Comparison of ENCODE assay signal across 22 mouse cellular contexts in the genomic region with DNA sequence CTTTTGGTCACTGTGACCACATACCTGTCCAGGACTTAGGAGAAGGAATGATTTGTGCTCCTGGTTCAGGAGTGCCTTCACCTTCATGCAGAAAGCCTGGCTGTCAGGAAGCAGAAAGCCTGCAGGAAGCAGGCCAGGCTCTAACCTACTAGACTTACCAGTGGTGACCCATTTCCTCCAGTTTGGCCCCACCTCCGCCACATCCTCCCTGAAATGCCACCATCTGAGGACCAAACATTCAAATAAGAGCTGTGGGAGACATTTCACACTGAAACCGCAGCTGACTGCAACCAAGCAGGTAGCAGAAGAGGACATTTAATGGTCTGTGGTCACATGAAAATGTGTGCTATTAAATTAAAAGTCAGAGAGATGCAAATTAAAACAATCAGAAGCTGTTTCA. TPM values are rescaled to one million over a fixed set of nuclear protein-coding genes. Genes with fewer than 3 reads are reported as not detected.
A peak's percentile ranks its signal among the peaks of the same experiment; 100 is the strongest.
DNase-seq lines count a peak whose midpoint lies in the region; ATAC-seq lines count a peak whose summit lies in the region.
"Had no signal": no experiment of that assay in that cellular context is flagged by ENCODE, and none has a peak within 500 bp of the region (broad histone marks: within the 10 kb centered on the region; RNA-seq: fewer than 3 reads in every experiment).

No protein-coding gene starts in this region.

- DNase-seq in heart, adult 11 months = peak; percentile 83
- no peak for DNase-seq in heart, embryonic 10.5 days (ENCODE audit: low spot score)
- DNase-seq in thymus, postnatal 4 days = peak; percentile 56
- DNase-seq in urinary bladder, adult 2 months (ENCODE audit: low spot score) = no peak
- no peak for DNase-seq in lung, postnatal 10 days
- no peak for DNase-seq in cerebellum, adult 9-11 months
- DNase-seq: adrenal gland, postnatal 25 days; cerebellum, adult 2 months; heart, adult 2 months; layer of hippocampus, postnatal 36 days; liver, embryonic 13.5 days had no signal

- no peaks in the 10 kb centered on the region for H3K36me3 ChIP-seq in heart, embryonic 10.5 days
- H3K36me3 ChIP-seq: embryonic facial prominence, embryonic 13.5 days; hindbrain, embryonic 12.5 days; kidney, embryonic 15.5 days; limb, embryonic 10.5 days; liver, embryonic 13.5 days; lung, embryonic 15.5 days; neural tube, embryonic 12.5 days had no signal

- no peak overlapping the region for H3K27ac ChIP-seq in heart, embryonic 10.5 days
- H3K27ac ChIP-seq: embryonic facial prominence, embryonic 13.5 days; heart, adult 2 months; hindbrain, embryonic 12.5 days; kidney, embryonic 15.5 days; limb, embryonic 10.5 days; liver, embryonic 13.5 days; lung, embryonic 15.5 days; neural tube, embryonic 12.5 days had no signal

- peak; percentile 74 to 93 for ATAC-seq in hematopoietic stem cell, adult 5-6 weeks (replicated peaks in 1 of 2; ENCODE audit: insufficient read depth in 1 of 2, low FRiP score in 2 of 2, low TSS enrichment in 1 of 2, low read depth in 1 of 2, poor library complexity in 2 of 2, severe bottlenecking in 2 of 2)
- ATAC-seq in neutrophil, adult 5-6 weeks (ENCODE audit: extremely low read depth, insufficient number of reproducible peaks, low FRiP score, poor library complexity, severe bottlenecking) = 0 out of 2 replicates have a peak, but pooled peaks have one; percentile 9
- ATAC-seq: forebrain, embryonic 16.5 days; intestine, embryonic 16.5 days; midbrain, embryonic 16.5 days had no signal

- no peaks in the 10 kb centered on the region for H3K9me3 ChIP-seq in heart, embryonic 10.5 days
- H3K9me3 ChIP-seq: embryonic facial prominence, embryonic 13.5 days; hindbrain, embryonic 12.5 days; kidney, embryonic 15.5 days; limb, embryonic 10.5 days; liver, embryonic 13.5 days; lung, embryonic 15.5 days; neural tube, embryonic 12.5 days had no signal

- 79% methylated on average over 2 of the region's 2 CpGs for WGBS in heart, embryonic 10.5 days

- peaks cover 27% of the 10 kb centered on the region for H3K4me1 ChIP-seq in heart, embryonic 10.5 days

- peaks cover 5% of the 10 kb centered on the region; the same call in 1 of the 2 replicates for H3K27me3 ChIP-seq in heart, embryonic 10.5 days (ENCODE audit: insufficient read depth, poor library complexity, severe bottlenecking)
- H3K27me3 ChIP-seq: embryonic facial prominence, embryonic 13.5 days; hindbrain, embryonic 12.5 days; kidney, embryonic 15.5 days; liver, embryonic 13.5 days; lung, embryonic 15.5 days; neural tube, embryonic 12.5 days had no signal

- H3K4me3 ChIP-seq in heart, embryonic 10.5 days = no peak overlapping the region
- H3K4me3 ChIP-seq: embryonic facial prominence, embryonic 13.5 days; heart, adult 2 months; hindbrain, embryonic 12.5 days; kidney, embryonic 15.5 days; limb, embryonic 10.5 days; liver, embryonic 13.5 days; lung, embryonic 15.5 days; neural tube, embryonic 12.5 days had no signal

RNA-seq across cellular contexts. Expression of a gene that starts 50.3 kb away (rescaled TPM):
- 0.99 and 1.4 TPM in 2 replicates for polyA plus RNA-seq in heart, embryonic 10.5 days (2016; fragmentation: Nextera tagmentation; extraction: Ambion mirVana)
- 0.94 and 3.9 TPM in 2 replicates for total RNA-seq in hematopoietic stem cell, adult 5-6 weeks (2017)
- total RNA-seq in neutrophil, adult 5-6 weeks (2017) = 0.25 TPM in 1 of 2 replicates, not detected in the other
- polyA plus RNA-seq in urinary bladder, adult 2 months (2012; rRNA removed) = 1.8 and 1.9 TPM in 2 replicates

Comparison
In these comparisons a context has a peak if more than half of its experiments do, and no peak if none do; other contexts are left out.
1. DNase-seq: peak in heart, adult 11 months (single experiment) and thymus, postnatal 4 days (single experiment); none in heart, embryonic 10.5 days (single experiment), urinary bladder, adult 2 months (single experiment), lung, postnatal 10 days (single experiment) and cerebellum, adult 9-11 months (single experiment).